Mouse (Mus musculus) erythroblast, embryonic 14.5 days (primary cell): ENCODE data around the gene Nkd2.

Source experiments
- GATA1 ChIP-seq: IDR thresholded peaks from 2 replicates; pipeline ENCODE4 v1.6.1; 2012; ENCODE audit warnings: low read length, inconsistent platforms, mixed read lengths
- TAL1 ChIP-seq: IDR thresholded peaks from 3 replicates; pipeline ENCODE4 v1.6.1; 2012; ENCODE audit warnings: low read length, inconsistent platforms, mixed read lengths

DNA sequence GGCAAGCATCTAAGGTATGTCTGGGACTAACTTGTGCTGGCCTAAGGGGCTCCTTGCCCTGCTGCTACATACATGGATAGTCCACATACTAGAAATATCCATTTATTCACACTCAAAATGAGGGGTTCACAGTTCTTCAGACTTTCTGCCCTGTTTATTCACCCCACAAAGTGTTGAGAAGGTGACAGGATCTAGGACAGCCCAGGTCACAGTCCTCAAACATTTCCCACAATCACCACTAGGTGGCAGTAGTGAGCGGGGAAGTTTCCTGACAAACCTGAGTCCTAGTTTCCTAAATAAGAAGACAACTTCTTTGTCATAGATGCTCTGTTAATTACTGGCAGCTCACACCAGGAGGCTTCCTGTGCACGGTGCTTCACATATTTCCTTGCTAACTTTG is 15.9 kb downstream of the Nkd2 start:
- TF ChIP-seq GATA1 (no peak), TAL1 (no peak)
